Mouse (Mus musculus) left cerebral cortex, adult 11 months (tissue): ENCODE measurements around the gene Naglu.
"Not testable (repeated sequence)": the region's sequence is repeated elsewhere in the genome, so short reads cannot be mapped to it uniquely, and the experiment has no call there.

ENCODE experiments used
- DNase-seq: peaks from one replicate; pipeline ENCODE4 v3.0.0; 2022; ENCODE audit warnings: low spot score

Naglu gene

GRCm38 (mm10) chr11:101124494-101124893 lies 54.7 kb downstream of the Naglu start:
- not testable (repeated sequence) for DNase-seq

GRCm38 (mm10) chr11:101125008-101125407 lies 55.2 kb downstream of the Naglu start:
- DNase-seq: not testable (repeated sequence)

GRCm38 (mm10) chr11:101127075-101127474 lies 57.3 kb downstream of the Naglu start:
- no peak for DNase-seq
